16 mouse cellular contexts compared by ENCODE assay signal in genomic region chr3:88162811-88163210, GRCm38 (mm10).
"Had no signal": no experiment of that assay in that cellular context is flagged by ENCODE, and none has a peak within 500 bp of the region (broad histone marks: within the 10 kb centered on the region; RNA-seq: fewer than 3 reads in every experiment).

No protein-coding gene starts in this region.

- H3K4me3 ChIP-seq: kidney, embryonic 15.5 days; limb, embryonic 12.5 days; limb, embryonic 15.5 days; midbrain, embryonic 12.5 days; midbrain, embryonic 15.5 days; neural tube, embryonic 13.5 days had no signal

- DNase-seq: kidney, adult 8-10 months; kidney, postnatal 10 days; lung, embryonic 14.5 days; thymus, adult 2 months; thymus, postnatal 14 days; thymus, postnatal 4 days had no signal

- H3K27me3 ChIP-seq: kidney, embryonic 15.5 days; limb, embryonic 12.5 days; limb, embryonic 15.5 days; midbrain, embryonic 12.5 days; midbrain, embryonic 15.5 days; neural tube, embryonic 13.5 days had no signal

- H3K9ac ChIP-seq: kidney, embryonic 15.5 days; limb, embryonic 12.5 days; limb, embryonic 15.5 days; liver, embryonic 14.5 days; liver, postnatal 0 days; lung, embryonic 14.5 days; midbrain, embryonic 12.5 days; midbrain, embryonic 15.5 days; neural tube, embryonic 13.5 days had no signal

- H3K27ac ChIP-seq: kidney, embryonic 15.5 days; limb, embryonic 12.5 days; limb, embryonic 15.5 days; liver, embryonic 14.5 days; macrophage; midbrain, embryonic 12.5 days; midbrain, embryonic 15.5 days; neural tube, embryonic 13.5 days; stomach, postnatal 0 days had no signal
